Mouse (Mus musculus) embryonic fibroblast, embryonic 13.5 days (primary cell): ENCODE measurements around the gene Sytl2. TPM values are rescaled to one million over a fixed set of nuclear protein-coding genes. Genes with fewer than 3 reads are reported as not detected.

Experiments used
- H3K27ac ChIP-seq: 2 replicates; pipeline ENCODE4 v1.5.1; 2012; ENCODE audit warnings: low read length, control low read depth, inconsistent platforms; ENCODE audit not compliant: insufficient read depth
- H3K4me1 ChIP-seq: 2 replicates; pipeline ENCODE4 v1.6.1; 2011; ENCODE audit warnings: low read length; ENCODE audit not compliant: control insufficient read depth, insufficient read depth
- H3K4me3 ChIP-seq: 2 replicates; pipeline ENCODE4 v1.5.1; 2011; ENCODE audit warnings: mild to moderate bottlenecking, control low read depth, low read length; ENCODE audit not compliant: insufficient read depth
- CTCF ChIP-seq: IDR thresholded peaks from 2 replicates; pipeline ENCODE4 v1.5.1; 2011; ENCODE audit warnings: mild to moderate bottlenecking, control low read depth, low read length, moderate library complexity, borderline replicate concordance; ENCODE audit not compliant: insufficient read depth
- POLR2A ChIP-seq: IDR thresholded peaks from 2 replicates; pipeline ENCODE4 v1.6.1; 2011; ENCODE audit warnings: low read depth, mild to moderate bottlenecking, control low read depth, low read length, moderate library complexity
- polyA plus RNA-seq: library from polyadenylated mRNA; stranded (reverse); fragments of >200 nt; gene quantifications from 2 replicates; pipeline ENCODE4 v1.2.4, GENCODE M21; 2011; ENCODE audit warnings: low read depth; ENCODE audit not compliant: missing spikeins, insufficient read length

Gene Sytl2
- 31.1 and 41.3 TPM in 2 replicates for polyA plus RNA-seq

- Histone ChIP-seq H3K4me1 (peaks cover 3% of the 10 kb centered on the region; the same call in 1 of the 2 replicates), H3K4me3 (peak within 1 kb of the TSS; percentile 61), H3K27ac (no peak within 1 kb of the TSS)
- TF ChIP-seq CTCF, result peak; percentile 14; the same call in 1 of the 2 replicates
- TF ChIP-seq POLR2A, result peak; percentile 31; the same call in 1 of the 2 replicates
These were observed at the start of gene Sytl2 for GRCm38 (mm10) chr7:90301942-90302646. TSS of gene Sytl2 (plus strand) at chr7:90302252.

- Histone ChIP-seq H3K4me1 (no peaks in the 10 kb centered on the region), H3K4me3 (no peak overlapping the region), H3K27ac (no peak overlapping the region)
- TF ChIP-seq POLR2A (no peak), CTCF (no peak)
These were observed 49.1 kb upstream of the Sytl2 start for GRCm38 (mm10) chr7:90252946-90253345.

- no peak overlapping the region for H3K4me3 ChIP-seq
- H3K27ac ChIP-seq, result no peak overlapping the region
- H3K4me1 ChIP-seq, result no peaks in the 10 kb centered on the region
- TF ChIP-seq CTCF, result no peak
- TF ChIP-seq POLR2A, result no peak
These were observed 43.4 kb upstream of the Sytl2 start for GRCm38 (mm10) chr7:90258701-90259100.

GRCm38 (mm10) chr7:90259899-90260298 is 42.2 kb upstream of the Sytl2 start:
- no peak for TF ChIP-seq CTCF
- no peak for TF ChIP-seq POLR2A
- Histone ChIP-seq H3K4me3 (no peak overlapping the region), H3K4me1 (no peaks in the 10 kb centered on the region), H3K27ac (no peak overlapping the region)

- Histone ChIP-seq H3K4me3 (no peak overlapping the region), H3K27ac (no peak overlapping the region), H3K4me1 (no peaks in the 10 kb centered on the region)
- TF ChIP-seq CTCF, result no peak
- no peak for TF ChIP-seq POLR2A
These were observed 40.0 kb upstream of the Sytl2 start for GRCm38 (mm10) chr7:90261902-90262599.

- H3K4me3 ChIP-seq, result no peak within 1 kb of the TSS
- TF ChIP-seq CTCF, result peak; percentile 96
- no peak for TF ChIP-seq POLR2A
- no peaks in the 10 kb centered on the region for H3K4me1 ChIP-seq
- no peak within 1 kb of the TSS for H3K27ac ChIP-seq
These were observed 36.6 kb upstream of the Sytl2 start, which contains the start of gene Ccdc83 for GRCm38 (mm10) chr7:90265289-90265970. TSS of gene Ccdc83 (minus strand) at chr7:90265777.

GRCm38 (mm10) chr7:90270141-90270540 is 31.9 kb upstream of the Sytl2 start:
- Histone ChIP-seq H3K27ac (no peak overlapping the region), H3K4me3 (no peak overlapping the region), H3K4me1 (no peaks in the 10 kb centered on the region)
- no peak for TF ChIP-seq CTCF
- TF ChIP-seq POLR2A, result no peak

- H3K4me1 ChIP-seq, result no peaks in the 10 kb centered on the region
- TF ChIP-seq POLR2A, result no peak
- no peak for TF ChIP-seq CTCF
- H3K27ac ChIP-seq, result no peak overlapping the region
- H3K4me3 ChIP-seq, result no peak overlapping the region
These were observed 27.4 kb upstream of the Sytl2 start for GRCm38 (mm10) chr7:90274561-90275100.

- Histone ChIP-seq H3K27ac (no peak overlapping the region), H3K4me3 (no peak overlapping the region), H3K4me1 (no peaks in the 10 kb centered on the region)
- no peak for TF ChIP-seq CTCF
These were observed 24.8 kb upstream of the Sytl2 start for GRCm38 (mm10) chr7:90277246-90277645.

- no peak for TF ChIP-seq POLR2A
- no peak for TF ChIP-seq CTCF
- no peak overlapping the region for H3K27ac ChIP-seq
- H3K4me3 ChIP-seq, result no peak overlapping the region
- no peaks in the 10 kb centered on the region for H3K4me1 ChIP-seq
These were observed 24.3 kb upstream of the Sytl2 start for GRCm38 (mm10) chr7:90277769-90278168.
